Mouse (Mus musculus): ENCODE data around the gene Mfap2. TPM values are rescaled to one million over a fixed set of nuclear protein-coding genes. Genes with fewer than 3 reads are reported as not detected.

The Mfap2 gene
- polyA plus RNA-seq, 1 experiment from 2014 or later: 279 TPM

GRCm38 (mm10) chr4:140995811-140996210 lies 14.4 kb upstream of the Mfap2 start:
- H3K36me3 ChIP-seq (ENCODE audit: control insufficient read depth, insufficient read depth, low read length): peaks cover 28% of the 10 kb centered on the region
- H3K4me1 ChIP-seq (ENCODE audit: control insufficient read depth, insufficient read depth, low read length): no peaks in the 10 kb centered on the region
- no peak overlapping the region for H3K4me2 ChIP-seq (ENCODE audit: low read depth)
- H3K9me3 ChIP-seq (ENCODE audit: control insufficient read depth, low read length): no peaks in the 10 kb centered on the region
- H3K9ac ChIP-seq (ENCODE audit: low read length): no peak overlapping the region
- no peak for DNase-seq (ENCODE audit: low spot score)
- no peaks in the 10 kb centered on the region for H3K27me3 ChIP-seq (ENCODE audit: control insufficient read depth, insufficient read depth, low read length)
- H3K27ac ChIP-seq (ENCODE audit: low read depth, low read length): no peak overlapping the region
- H3K4me3 ChIP-seq (ENCODE audit: low read depth, low read length): no peak overlapping the region
- no peak for ATAC-seq (ENCODE audit: insufficient read depth, low FRiP score, low TSS enrichment)
- WGBS: 93% methylated on average over 8 of the region's 8 CpGs

GRCm38 (mm10) chr4:140996812-140997211 lies 13.4 kb upstream of the Mfap2 start:
- DNase-seq (ENCODE audit: low spot score) (no peak), ATAC-seq (ENCODE audit: insufficient read depth, low FRiP score, low TSS enrichment) (no peak)
- Histone ChIP-seq H3K27me3 (ENCODE audit: control insufficient read depth, insufficient read depth, low read length) (no peaks in the 10 kb centered on the region), H3K9ac (ENCODE audit: low read length) (no peak overlapping the region), H3K27ac (ENCODE audit: low read depth, low read length) (no peak overlapping the region), H3K9me3 (ENCODE audit: control insufficient read depth, low read length) (no peaks in the 10 kb centered on the region), H3K4me3 (ENCODE audit: low read depth, low read length) (no peak overlapping the region), H3K36me3 (ENCODE audit: control insufficient read depth, insufficient read depth, low read length) (peaks cover 28% of the 10 kb centered on the region), H3K4me1 (ENCODE audit: control insufficient read depth, insufficient read depth, low read length) (no peaks in the 10 kb centered on the region), H3K4me2 (ENCODE audit: low read depth) (no peak overlapping the region)
- 95% methylated on average over 9 of the region's 9 CpGs for WGBS

- Histone ChIP-seq H3K4me3 (ENCODE audit: low read depth, low read length) (no peak overlapping the region), H3K4me1 (ENCODE audit: control insufficient read depth, insufficient read depth, low read length) (peaks cover 7% of the 10 kb centered on the region; the same call in 1 of the 2 replicates), H3K9ac (ENCODE audit: low read length) (no peak overlapping the region), H3K27ac (ENCODE audit: low read depth, low read length) (no peak overlapping the region), H3K36me3 (ENCODE audit: control insufficient read depth, insufficient read depth, low read length) (peaks cover 20% of the 10 kb centered on the region), H3K27me3 (ENCODE audit: control insufficient read depth, insufficient read depth, low read length) (no peaks in the 10 kb centered on the region), H3K4me2 (ENCODE audit: low read depth) (no peak overlapping the region), H3K9me3 (ENCODE audit: control insufficient read depth, low read length) (no peaks in the 10 kb centered on the region)
- no peak for ATAC-seq (ENCODE audit: insufficient read depth, low FRiP score, low TSS enrichment)
- WGBS: 87% methylated on average over 13 of the region's 13 CpGs
- DNase-seq (ENCODE audit: low spot score): no peak
Measured at GRCm38 (mm10) chr4:141005983-141006382, 4.2 kb upstream of the Mfap2 start.

- WGBS: 96% methylated on average over 8 of the region's 8 CpGs
- peaks cover 20% of the 10 kb centered on the region for H3K4me1 ChIP-seq (ENCODE audit: control insufficient read depth, insufficient read depth, low read length)
- ATAC-seq (ENCODE audit: insufficient read depth, low FRiP score, low TSS enrichment) (no peak), DNase-seq (ENCODE audit: low spot score) (no peak)
- H3K4me2 ChIP-seq (ENCODE audit: low read depth): no peak overlapping the region
- peaks cover 24% of the 10 kb centered on the region for H3K36me3 ChIP-seq (ENCODE audit: control insufficient read depth, insufficient read depth, low read length)
- no peaks in the 10 kb centered on the region for H3K27me3 ChIP-seq (ENCODE audit: control insufficient read depth, insufficient read depth, low read length)
- no peak overlapping the region for H3K27ac ChIP-seq (ENCODE audit: low read depth, low read length)
- no peaks in the 10 kb centered on the region for H3K9me3 ChIP-seq (ENCODE audit: control insufficient read depth, low read length)
- no peak overlapping the region for H3K9ac ChIP-seq (ENCODE audit: low read length)
- H3K4me3 ChIP-seq (ENCODE audit: low read depth, low read length): no peak overlapping the region
Measured at GRCm38 (mm10) chr4:141008028-141008427, 2.2 kb upstream of the Mfap2 start.

GRCm38 (mm10) chr4:141010526-141010925 lies 308 bp downstream of the Mfap2 start:
- Histone ChIP-seq H3K9ac (ENCODE audit: low read length) (peak overlapping the region; percentile 84), H3K4me2 (ENCODE audit: low read depth) (peak overlapping the region; percentile 59), H3K27me3 (ENCODE audit: control insufficient read depth, insufficient read depth, low read length) (no peaks in the 10 kb centered on the region), H3K36me3 (ENCODE audit: control insufficient read depth, insufficient read depth, low read length) (peaks cover 25% of the 10 kb centered on the region), H3K4me3 (ENCODE audit: low read depth, low read length) (peak overlapping the region; percentile 56), H3K4me1 (ENCODE audit: control insufficient read depth, insufficient read depth, low read length) (peaks cover 20% of the 10 kb centered on the region), H3K9me3 (ENCODE audit: control insufficient read depth, low read length) (no peaks in the 10 kb centered on the region), H3K27ac (ENCODE audit: low read depth, low read length) (peak overlapping the region; percentile 51)
- WGBS: under 1% methylated on average over 26 of the region's 26 CpGs
- DNase-seq (ENCODE audit: low spot score) (peak; percentile 82), ATAC-seq (ENCODE audit: insufficient read depth, low FRiP score, low TSS enrichment) (peak; percentile 75)

- Histone ChIP-seq H3K4me1 (ENCODE audit: control insufficient read depth, insufficient read depth, low read length) (peaks cover 20% of the 10 kb centered on the region), H3K27me3 (ENCODE audit: control insufficient read depth, insufficient read depth, low read length) (no peaks in the 10 kb centered on the region), H3K4me2 (ENCODE audit: low read depth) (peak overlapping the region; percentile 59), H3K9ac (ENCODE audit: low read length) (peak overlapping the region; percentile 84), H3K27ac (ENCODE audit: low read depth, low read length) (peak overlapping the region; percentile 51), H3K36me3 (ENCODE audit: control insufficient read depth, insufficient read depth, low read length) (peaks cover 23% of the 10 kb centered on the region), H3K9me3 (ENCODE audit: control insufficient read depth, low read length) (no peaks in the 10 kb centered on the region), H3K4me3 (ENCODE audit: low read depth, low read length) (peak overlapping the region; percentile 56)
- ATAC-seq (ENCODE audit: insufficient read depth, low FRiP score, low TSS enrichment) (peak; percentile 36), DNase-seq (ENCODE audit: low spot score) (peak; percentile 68)
- 0% methylated on average over 17 of the region's 17 CpGs for WGBS
Measured at GRCm38 (mm10) chr4:141010941-141011429, 767 bp downstream of the Mfap2 start.

- H3K27ac ChIP-seq (ENCODE audit: low read depth, low read length): 0 out of 2 replicates have a peak overlapping the region, but pooled peaks have one; percentile 11
- H3K9me3 ChIP-seq (ENCODE audit: control insufficient read depth, low read length): no peaks in the 10 kb centered on the region
- peak overlapping the region; percentile 84 for H3K9ac ChIP-seq (ENCODE audit: low read length)
- H3K36me3 ChIP-seq (ENCODE audit: control insufficient read depth, insufficient read depth, low read length): peaks cover 21% of the 10 kb centered on the region
- DNase-seq (ENCODE audit: low spot score): peak; percentile 36
- 53% methylated on average over 14 of the region's 14 CpGs for WGBS
- peaks cover 20% of the 10 kb centered on the region for H3K4me1 ChIP-seq (ENCODE audit: control insufficient read depth, insufficient read depth, low read length)
- H3K4me2 ChIP-seq (ENCODE audit: low read depth): peak overlapping the region; percentile 59
- H3K27me3 ChIP-seq (ENCODE audit: control insufficient read depth, insufficient read depth, low read length): no peaks in the 10 kb centered on the region
- no peak for ATAC-seq (ENCODE audit: insufficient read depth, low FRiP score, low TSS enrichment)
- H3K4me3 ChIP-seq (ENCODE audit: low read depth, low read length): peak overlapping the region; percentile 56
Measured at GRCm38 (mm10) chr4:141011556-141012328, 1.5 kb downstream of the Mfap2 start.

- Histone ChIP-seq H3K9me3 (ENCODE audit: control insufficient read depth, low read length) (no peaks in the 10 kb centered on the region), H3K4me2 (ENCODE audit: low read depth) (no peak overlapping the region), H3K9ac (ENCODE audit: low read length) (no peak overlapping the region), H3K36me3 (ENCODE audit: control insufficient read depth, insufficient read depth, low read length) (peaks cover 18% of the 10 kb centered on the region), H3K27me3 (ENCODE audit: control insufficient read depth, insufficient read depth, low read length) (no peaks in the 10 kb centered on the region), H3K4me3 (ENCODE audit: low read depth, low read length) (no peak overlapping the region), H3K27ac (ENCODE audit: low read depth, low read length) (no peak overlapping the region), H3K4me1 (ENCODE audit: control insufficient read depth, insufficient read depth, low read length) (peaks cover 20% of the 10 kb centered on the region)
- WGBS: 80% methylated on average over 10 of the region's 10 CpGs
- ATAC-seq (ENCODE audit: insufficient read depth, low FRiP score, low TSS enrichment) (no peak), DNase-seq (ENCODE audit: low spot score) (no peak)
Measured at GRCm38 (mm10) chr4:141012558-141012957, 2.3 kb downstream of the Mfap2 start.

- no peak overlapping the region for H3K27ac ChIP-seq (ENCODE audit: low read depth, low read length)
- ATAC-seq (ENCODE audit: insufficient read depth, low FRiP score, low TSS enrichment) (no peak), DNase-seq (ENCODE audit: low spot score) (no peak)
- no peak overlapping the region for H3K4me3 ChIP-seq (ENCODE audit: low read depth, low read length)
- H3K4me1 ChIP-seq (ENCODE audit: control insufficient read depth, insufficient read depth, low read length): peaks cover 20% of the 10 kb centered on the region
- H3K36me3 ChIP-seq (ENCODE audit: control insufficient read depth, insufficient read depth, low read length): peaks cover 22% of the 10 kb centered on the region
- no peaks in the 10 kb centered on the region for H3K27me3 ChIP-seq (ENCODE audit: control insufficient read depth, insufficient read depth, low read length)
- H3K4me2 ChIP-seq (ENCODE audit: low read depth): no peak overlapping the region
- 76% methylated on average over 8 of the region's 8 CpGs for WGBS
- H3K9ac ChIP-seq (ENCODE audit: low read length): no peak overlapping the region
- no peaks in the 10 kb centered on the region for H3K9me3 ChIP-seq (ENCODE audit: control insufficient read depth, low read length)
Measured at GRCm38 (mm10) chr4:141014114-141014513, 3.9 kb downstream of the Mfap2 start.

Data from neural tube, embryonic 11.5 days (tissue).